Mouse (Mus musculus): ENCODE results near the gene Tgoln1.

GRCm38 (mm10) chr6:72562894-72563293, 53.9 kb downstream of the Tgoln1 start:
- TF ChIP-seq GATA1 (IDR thresholded peaks at IDR 0.05; ENCODE audit: borderline replicate concordance, low read length) (no peak), FLI1 (IDR thresholded peaks at IDR 0.05; ENCODE audit: low read length) (no peak)
